Mouse (Mus musculus) bone marrow, adult 2 months (tissue): ENCODE data around the gene Rheb.

ENCODE experiments used
- CTCF ChIP-seq: fragments of 200-500 bp; IDR thresholded peaks from 2 replicates; pipeline ENCODE4 v1.5.1; 2011; ENCODE audit warnings: low read length, control low read depth; ENCODE audit not compliant: control insufficient read depth, insufficient read depth
- POLR2A ChIP-seq: fragments of 200-500 bp; IDR thresholded peaks from 2 replicates; pipeline ENCODE4 v1.6.1; 2011; ENCODE audit warnings: low read depth, mild to moderate bottlenecking, control low read depth, low read length, borderline replicate concordance; ENCODE audit not compliant: control insufficient read depth

DNA sequence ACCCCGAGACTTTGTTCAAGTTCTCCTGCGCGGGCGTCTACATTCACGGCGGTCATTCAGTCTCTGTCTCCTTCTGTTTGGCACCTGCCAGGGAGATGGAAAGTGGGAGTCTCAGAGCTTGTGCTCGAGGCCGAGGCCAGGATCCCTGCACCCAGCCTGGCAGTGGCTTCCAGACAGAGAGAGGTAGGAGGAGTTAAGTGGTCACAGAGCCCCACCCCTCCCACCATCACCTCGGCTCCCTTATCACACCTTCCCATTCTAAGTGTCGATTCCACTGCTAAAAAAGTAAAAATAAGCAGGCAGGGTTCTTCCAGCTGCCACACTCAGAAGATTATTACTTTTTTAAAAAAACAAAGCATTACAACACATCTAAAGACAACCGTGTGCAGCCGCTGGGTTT lies 21.4 kb upstream of the Rheb start:
- TF ChIP-seq CTCF (no peak), POLR2A (no peak)
